35 mouse cellular contexts compared by ENCODE assay signal in genomic region chr7:75325273-75325672, GRCm38 (mm10). TPM values are rescaled to one million over a fixed set of nuclear protein-coding genes. Genes with fewer than 3 reads are reported as not detected.
"Had no signal": no experiment of that assay in that cellular context is flagged by ENCODE, and none has a peak within 500 bp of the region (broad histone marks: within the 10 kb centered on the region; RNA-seq: fewer than 3 reads in every experiment).

No protein-coding gene starts in this region.

- H3K27me3 ChIP-seq: limb, embryonic 12.5 days; limb, embryonic 13.5 days; limb, embryonic 15.5 days; liver, embryonic 12.5 days; liver, embryonic 13.5 days; liver, embryonic 15.5 days; lung, embryonic 15.5 days; megakaryocyte, embryonic 14.5 days; midbrain, embryonic 12.5 days; midbrain, embryonic 13.5 days; midbrain, embryonic 15.5 days had no signal

- H3K9ac ChIP-seq: limb, embryonic 12.5 days; limb, embryonic 13.5 days; limb, embryonic 15.5 days; liver, embryonic 12.5 days; liver, embryonic 13.5 days; liver, embryonic 14.5 days; liver, embryonic 15.5 days; liver, postnatal 0 days; lung, embryonic 14.5 days; lung, embryonic 15.5 days; midbrain, embryonic 12.5 days; midbrain, embryonic 13.5 days; midbrain, embryonic 15.5 days had no signal

- H3K36me3 ChIP-seq: limb, embryonic 10.5 days; limb, embryonic 12.5 days; limb, embryonic 13.5 days; limb, embryonic 15.5 days; liver, embryonic 12.5 days; liver, embryonic 13.5 days; liver, embryonic 15.5 days; lung, embryonic 15.5 days; midbrain, embryonic 10.5 days; midbrain, embryonic 12.5 days; midbrain, embryonic 13.5 days; midbrain, embryonic 15.5 days had no signal

- H3K27ac ChIP-seq: limb, embryonic 10.5 days; limb, embryonic 12.5 days; limb, embryonic 13.5 days; limb, embryonic 15.5 days; liver, embryonic 12.5 days; liver, embryonic 13.5 days; liver, embryonic 14.5 days; liver, embryonic 15.5 days; lung, embryonic 15.5 days; macrophage; midbrain, embryonic 10.5 days; midbrain, embryonic 12.5 days; midbrain, embryonic 13.5 days; midbrain, embryonic 15.5 days had no signal

- DNase-seq: left cerebral cortex, postnatal 4 days; liver; liver, embryonic 13.5 days; liver, postnatal 0 days; lung, adult 18-20 months; lung, adult 2 months; lung, embryonic 14.5 days; lung, postnatal 10 days; lung, postnatal 14 days; lung, postnatal 36 days; lung, postnatal 4 days; midbrain, embryonic 14.5 days had no signal

- H3K9me3 ChIP-seq: limb, embryonic 10.5 days; limb, embryonic 12.5 days; limb, embryonic 13.5 days; limb, embryonic 15.5 days; liver, embryonic 12.5 days; liver, embryonic 13.5 days; liver, embryonic 15.5 days; lung, embryonic 15.5 days; megakaryocyte, embryonic 14.5 days; midbrain, embryonic 10.5 days; midbrain, embryonic 12.5 days; midbrain, embryonic 13.5 days; midbrain, embryonic 15.5 days had no signal

- H3K4me1 ChIP-seq: limb, embryonic 10.5 days; limb, embryonic 13.5 days; liver, embryonic 12.5 days; liver, embryonic 13.5 days; liver, embryonic 15.5 days; lung, embryonic 15.5 days; megakaryocyte, embryonic 14.5 days had no signal

- H3K4me3 ChIP-seq: limb, embryonic 10.5 days; limb, embryonic 12.5 days; limb, embryonic 13.5 days; limb, embryonic 15.5 days; liver, embryonic 12.5 days; liver, embryonic 13.5 days; liver, embryonic 15.5 days; lung, embryonic 15.5 days; megakaryocyte, embryonic 14.5 days; midbrain, embryonic 10.5 days; midbrain, embryonic 12.5 days; midbrain, embryonic 13.5 days; midbrain, embryonic 15.5 days; myocyte had no signal

- H3K4me2 ChIP-seq: limb, embryonic 12.5 days; limb, embryonic 13.5 days; limb, embryonic 15.5 days; liver, embryonic 11.5 days; liver, embryonic 12.5 days; liver, embryonic 13.5 days; liver, embryonic 15.5 days; lung, embryonic 14.5 days; lung, embryonic 15.5 days; midbrain, embryonic 11.5 days; midbrain, embryonic 12.5 days; midbrain, embryonic 13.5 days; midbrain, embryonic 15.5 days had no signal

- ATAC-seq: liver, embryonic 12.5 days; liver, postnatal 0 days; lung, postnatal 0 days; midbrain, embryonic 13.5 days; midbrain, embryonic 15.5 days; midbrain, embryonic 16.5 days had no signal

RNA-seq across cellular contexts. Expression of gene Sv2b, which starts 16.2 kb away (rescaled TPM):
- total RNA-seq: megakaryocyte progenitor cell, adult 5-6 weeks; megakaryocyte, adult 5-6 weeks; megakaryocyte-erythroid progenitor cell, adult 5-6 weeks had no signal
- polyA plus RNA-seq: liver, adult 2 months; liver, postnatal 0 days; macrophage had no signal
